8 mouse cellular contexts compared by ENCODE assay signal in the genomic region with DNA sequence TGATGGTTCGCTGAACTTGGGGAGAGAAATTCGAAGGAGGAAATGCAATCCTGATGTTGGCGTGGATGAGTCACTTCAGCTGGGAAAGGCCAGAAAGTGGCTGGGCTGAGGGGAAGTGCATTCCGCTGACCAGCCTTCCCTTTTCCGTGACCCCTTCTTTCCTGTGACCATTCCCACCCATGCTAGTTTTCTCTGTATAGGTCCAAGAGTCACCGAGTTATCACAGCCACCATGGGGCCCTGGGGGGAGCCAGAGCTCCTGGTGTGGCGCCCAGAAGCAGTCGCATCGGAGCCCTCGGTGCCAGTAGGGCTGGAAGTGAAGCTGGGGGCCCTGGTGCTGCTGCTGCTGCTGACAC. TPM values are rescaled to one million over a fixed set of nuclear protein-coding genes. Genes with fewer than 3 reads are reported as not detected.
DNase-seq lines count a peak whose midpoint lies in the region; ATAC-seq and TF ChIP-seq lines count a peak whose summit lies in the region.

No protein-coding gene starts in this region.

- H3K4me1 ChIP-seq in MEL (ENCODE audit: control insufficient read depth in 1 of 2, insufficient read depth in 2 of 2, low read length in 2 of 2): peaks cover 7 to 10% of the 10 kb centered on the region in 2 experiments; a peak in 2 of 4 replicates
- peaks cover 15% of the 10 kb centered on the region for H3K4me1 ChIP-seq in hindbrain, embryonic 12.5 days
- H3K4me1 ChIP-seq in liver, postnatal 0 days (ENCODE audit: insufficient read depth): peaks cover 7% of the 10 kb centered on the region
- H3K4me1 ChIP-seq in neural tube, embryonic 15.5 days: peaks cover 32% of the 10 kb centered on the region

- no peak for TF ChIP-seq EP300 in MEL (IDR thresholded peaks at IDR 0.05; ENCODE audit: low read depth in 1 of 2, low read length in 2 of 2)
- TF ChIP-seq EP300 in liver, postnatal 0 days (IDR thresholded peaks at IDR 0.05; ENCODE audit: low read depth): no peak

- H3K4me2 ChIP-seq in hindbrain, embryonic 12.5 days (replicated peaks): peak overlapping the region; percentile 68
- peak overlapping the region; percentile 84 for H3K4me2 ChIP-seq in liver, postnatal 0 days (ENCODE audit: low read depth, low read length)
- peak overlapping the region; percentile 88 for H3K4me2 ChIP-seq in neural tube, embryonic 15.5 days

- peaks cover 0 to 7% of the 10 kb centered on the region in 2 experiments; a peak in 2 of 4 replicates for H3K36me3 ChIP-seq in MEL (ENCODE audit: control insufficient read depth in 1 of 2, insufficient read depth in 2 of 2, low read length in 2 of 2)
- peaks cover 12% of the 10 kb centered on the region for H3K36me3 ChIP-seq in hindbrain, embryonic 12.5 days
- peaks cover 12% of the 10 kb centered on the region for H3K36me3 ChIP-seq in liver, postnatal 0 days (replicated peaks; ENCODE audit: insufficient read depth, low read length)
- peaks cover 10% of the 10 kb centered on the region; the same call in 1 of the 2 replicates for H3K36me3 ChIP-seq in neural tube, embryonic 15.5 days

- H3K9ac ChIP-seq in MEL (ENCODE audit: control insufficient read depth, low read depth, low read length, poor library complexity, severe bottlenecking): peak overlapping the region; percentile 78
- H3K9ac ChIP-seq in hindbrain, embryonic 12.5 days: peak overlapping the region; percentile 84
- peak overlapping the region; percentile 70 for H3K9ac ChIP-seq in liver, postnatal 0 days (replicated peaks)
- peak overlapping the region; percentile 81 for H3K9ac ChIP-seq in neural tube, embryonic 15.5 days (replicated peaks)

- H3K27ac ChIP-seq in MEL (ENCODE audit: control insufficient read depth, low read depth, low read length): no peak overlapping the region
- peak overlapping the region; percentile 87; the same call in 1 of the 2 replicates for H3K27ac ChIP-seq in hindbrain, embryonic 12.5 days
- peak overlapping the region; percentile 91 for H3K27ac ChIP-seq in liver, postnatal 0 days (ENCODE audit: low read depth)
- H3K27ac ChIP-seq in neural tube, embryonic 15.5 days (replicated peaks): peak overlapping the region; percentile 81

- H3K27me3 ChIP-seq in MEL (ENCODE audit: control insufficient read depth in 1 of 2, insufficient read depth in 2 of 2, low read length in 2 of 2): no peaks in the 10 kb centered on the region
- H3K27me3 ChIP-seq in hindbrain, embryonic 12.5 days: no peaks in the 10 kb centered on the region
- H3K27me3 ChIP-seq in liver, postnatal 0 days (ENCODE audit: insufficient read depth, low read length): no peaks in the 10 kb centered on the region
- no peaks in the 10 kb centered on the region for H3K27me3 ChIP-seq in neural tube, embryonic 15.5 days (replicated peaks)

- no peak for TF ChIP-seq RAD21 in MEL (IDR thresholded peaks at IDR 0.05; ENCODE audit: low read depth, low read length)

- no peak for TF ChIP-seq POLR2A in MEL (IDR thresholded peaks at IDR 0.05; ENCODE audit: control insufficient read depth in 1 of 2, insufficient read depth in 1 of 2, low read depth in 1 of 2, low read length in 2 of 2, poor library complexity in 1 of 2)

- WGBS in hindbrain, embryonic 12.5 days: 7% methylated on average over 10 of the region's 10 CpGs
- 1% methylated on average over 9 of the region's 10 CpGs for WGBS in liver, postnatal 0 days (ENCODE audit: insufficient replicate concordance)
- 11% methylated on average over 10 of the region's 10 CpGs for WGBS in neural tube, embryonic 15.5 days

- peak; percentile 62 for DNase-seq in cerebellum, adult 9-11 months
- DNase-seq in cerebellum, adult 11 months: no peak
- DNase-seq in MEL (ENCODE audit: low read depth, low spot score): no peak
- DNase-seq in fibroblast of lung, adult 2 months (ENCODE audit: low read depth): peak; percentile 51
- DNase-seq in liver, postnatal 0 days: peak; percentile 51
- no peak for DNase-seq in layer of hippocampus, postnatal 14 days (ENCODE audit: low spot score in 2 of 2)

- no peak for TF ChIP-seq CTCF in MEL (IDR thresholded peaks at IDR 0.05 in 2 of 3, conservative IDR thresholded peaks at IDR 0.05 in 1 of 3; ENCODE audit: control insufficient read depth in 1 of 3, insufficient read depth in 1 of 3, low read depth in 2 of 3, low read length in 3 of 3, poor library complexity in 1 of 3, severe bottlenecking in 1 of 3)
- TF ChIP-seq CTCF in liver, postnatal 0 days (IDR thresholded peaks at IDR 0.05; ENCODE audit: low read depth): no peak

- no peak for ATAC-seq in hindbrain, embryonic 12.5 days (ENCODE audit: low FRiP score)
- ATAC-seq in liver, postnatal 0 days: peak; percentile 21
- no peak for ATAC-seq in neural tube, embryonic 15.5 days (ENCODE audit: low FRiP score)

- peak overlapping the region; percentile 72 to 98 for H3K4me3 ChIP-seq in MEL (ENCODE audit: control insufficient read depth in 1 of 2, insufficient read depth in 1 of 2, low read depth in 2 of 2, low read length in 2 of 2)
- peak overlapping the region; percentile 74 for H3K4me3 ChIP-seq in hindbrain, embryonic 12.5 days
- H3K4me3 ChIP-seq in liver, postnatal 0 days (ENCODE audit: low read depth, low read length): peak overlapping the region; percentile 61
- peak overlapping the region; percentile 79 for H3K4me3 ChIP-seq in neural tube, embryonic 15.5 days (replicated peaks)

- no peaks in the 10 kb centered on the region for H3K9me3 ChIP-seq in MEL (replicated peaks; ENCODE audit: insufficient read depth, low read length)
- no peaks in the 10 kb centered on the region for H3K9me3 ChIP-seq in hindbrain, embryonic 12.5 days (replicated peaks)
- H3K9me3 ChIP-seq in liver, postnatal 0 days (ENCODE audit: low read length): no peaks in the 10 kb centered on the region
- H3K9me3 ChIP-seq in neural tube, embryonic 15.5 days (replicated peaks): no peaks in the 10 kb centered on the region

- H3K79me2 ChIP-seq in MEL (ENCODE audit: control insufficient read depth, insufficient read depth, low read length, poor library complexity): peaks cover 7% of the 10 kb centered on the region

TF ChIP-seq in MEL, 35 proteins besides CTCF, POLR2A, EP300 and RAD21 (continues in another document):
- no peak for TF ChIP-seq USF2 (IDR thresholded peaks at IDR 0.05; ENCODE audit: borderline replicate concordance in 1 of 2, insufficient read depth in 1 of 2, low read depth in 1 of 2, low read length in 2 of 2)
- TF ChIP-seq E2F4 (IDR thresholded peaks at IDR 0.05; ENCODE audit: borderline replicate concordance, low read depth, low read length): no peak
- no peak for TF ChIP-seq MAX (IDR thresholded peaks at IDR 0.05; ENCODE audit: low read length)
- no peak for TF ChIP-seq POLR2AphosphoS5 (IDR thresholded peaks at IDR 0.05; ENCODE audit: borderline replicate concordance, low read depth, low read length)
- TF ChIP-seq KAT2A (conservative IDR thresholded peaks at IDR 0.05; ENCODE audit: low read depth, low read length): no peak
- TF ChIP-seq TAL1 (IDR thresholded peaks at IDR 0.05; ENCODE audit: low read length): no peak
- no peak for TF ChIP-seq TCF12 (IDR thresholded peaks at IDR 0.05; ENCODE audit: low read depth, low read length)

RNA-seq across cellular contexts. Expression of a gene that starts 0.8 kb away (rescaled TPM):
- 47.2 and 58.5 TPM in 2 replicates for total RNA-seq in MEL (2012; rRNA removed)
- 10 to 100 TPM; 61.7 to 80.5 TPM for polyA plus RNA-seq in MEL (2012; ENCODE audit: insufficient read depth in 1 of 2, insufficient read length in 2 of 2, low read depth in 1 of 2, low replicate concordance in 2 of 2, missing spikeins in 1 of 2)
- 46.8 and 46.9 TPM in 2 replicates for polyA plus RNA-seq in hindbrain, embryonic 12.5 days (2016; fragmentation: Nextera tagmentation; extraction: Ambion mirVana)
- polyA plus RNA-seq in liver, postnatal 0 days (2015; fragmentation: Nextera tagmentation; extraction: Ambion mirVana): 41.7 and 54.0 TPM in 2 replicates
- polyA plus RNA-seq in neural tube, embryonic 15.5 days (2015; fragmentation: Nextera tagmentation; extraction: Ambion mirVana): 49.3 and 56.0 TPM in 2 replicates
- 10 to 100 TPM; 48.8 to 53.3 TPM for total RNA-seq in layer of hippocampus, postnatal 14 days (2021)

RNA-seq across cellular contexts. Expression of a gene that starts 5.2 kb away (rescaled TPM):
- total RNA-seq in MEL (2012; rRNA removed): 7.1 and 7.6 TPM in 2 replicates
- polyA plus RNA-seq in MEL (2012; ENCODE audit: insufficient read depth in 1 of 2, insufficient read length in 2 of 2, low read depth in 1 of 2, low replicate concordance in 2 of 2, missing spikeins in 1 of 2): 10 to 100 TPM in 1 of 2 experiments, not detected in 1; 66.9 TPM
- polyA plus RNA-seq in hindbrain, embryonic 12.5 days (2016; fragmentation: Nextera tagmentation; extraction: Ambion mirVana): 20.5 and 25.8 TPM in 2 replicates
- 6.6 and 7.9 TPM in 2 replicates for polyA plus RNA-seq in liver, postnatal 0 days (2015; fragmentation: Nextera tagmentation; extraction: Ambion mirVana)
- 20.7 and 28.1 TPM in 2 replicates for polyA plus RNA-seq in neural tube, embryonic 15.5 days (2015; fragmentation: Nextera tagmentation; extraction: Ambion mirVana)
- 10 to 100 TPM; 32.4 to 33.6 TPM for total RNA-seq in layer of hippocampus, postnatal 14 days (2021)

RNA-seq across cellular contexts. Expression of a gene that starts 5.4 kb away (rescaled TPM):
- total RNA-seq in MEL (2012; rRNA removed): 0.08 TPM in 1 of 2 replicates, not detected in the other
- polyA plus RNA-seq in MEL (2012; ENCODE audit: insufficient read depth in 1 of 2, insufficient read length in 2 of 2, low read depth in 1 of 2, low replicate concordance in 2 of 2, missing spikeins in 1 of 2): under 1 TPM in 1 of 2 experiments, not detected in 1; 0.07 TPM
- 4.8 and 5.3 TPM in 2 replicates for polyA plus RNA-seq in hindbrain, embryonic 12.5 days (2016; fragmentation: Nextera tagmentation; extraction: Ambion mirVana)
- polyA plus RNA-seq in liver, postnatal 0 days (2015; fragmentation: Nextera tagmentation; extraction: Ambion mirVana): 0.15 and 0.41 TPM in 2 replicates
- 0.82 and 2.2 TPM in 2 replicates for polyA plus RNA-seq in neural tube, embryonic 15.5 days (2015; fragmentation: Nextera tagmentation; extraction: Ambion mirVana)
- not detected for total RNA-seq in layer of hippocampus, postnatal 14 days (2021)

RNA-seq across cellular contexts. Expression of a gene that starts 16.3 kb away (rescaled TPM):
- 10.3 and 11.6 TPM in 2 replicates for total RNA-seq in MEL (2012; rRNA removed)
- 10 to 100 TPM in 1 of 2 experiments, not detected in 1; 27.1 TPM for polyA plus RNA-seq in MEL (2012; ENCODE audit: insufficient read depth in 1 of 2, insufficient read length in 2 of 2, low read depth in 1 of 2, low replicate concordance in 2 of 2, missing spikeins in 1 of 2)
- polyA plus RNA-seq in hindbrain, embryonic 12.5 days (2016; fragmentation: Nextera tagmentation; extraction: Ambion mirVana): 6.2 and 6.7 TPM in 2 replicates
- 2.0 TPM in 2 replicates for polyA plus RNA-seq in liver, postnatal 0 days (2015; fragmentation: Nextera tagmentation; extraction: Ambion mirVana)
- 7.3 and 9.0 TPM in 2 replicates for polyA plus RNA-seq in neural tube, embryonic 15.5 days (2015; fragmentation: Nextera tagmentation; extraction: Ambion mirVana)
- 10 to 100 TPM; 22.4 to 24.4 TPM for total RNA-seq in layer of hippocampus, postnatal 14 days (2021)

RNA-seq across cellular contexts. Expression of a gene that starts 17.3 kb away (rescaled TPM):
- 76.0 and 107 TPM in 2 replicates for total RNA-seq in MEL (2012; rRNA removed)
- 100 to 1,000 TPM in 1 of 2 experiments, not detected in 1; 103 TPM for polyA plus RNA-seq in MEL (2012; ENCODE audit: insufficient read depth in 1 of 2, insufficient read length in 2 of 2, low read depth in 1 of 2, low replicate concordance in 2 of 2, missing spikeins in 1 of 2)
- polyA plus RNA-seq in hindbrain, embryonic 12.5 days (2016; fragmentation: Nextera tagmentation; extraction: Ambion mirVana): 81.7 and 94.8 TPM in 2 replicates
- 68.7 and 74.3 TPM in 2 replicates for polyA plus RNA-seq in liver, postnatal 0 days (2015; fragmentation: Nextera tagmentation; extraction: Ambion mirVana)
- polyA plus RNA-seq in neural tube, embryonic 15.5 days (2015; fragmentation: Nextera tagmentation; extraction: Ambion mirVana): 93.0 and 93.3 TPM in 2 replicates
- 10 to 100 TPM; 44.7 to 46.4 TPM for total RNA-seq in layer of hippocampus, postnatal 14 days (2021)

Comparison
In these comparisons a context has a peak if more than half of its experiments do, and no peak if none do; other contexts are left out.
1. DNase-seq: peak in cerebellum, adult 9-11 months (single experiment), fibroblast of lung, adult 2 months (single experiment) and liver, postnatal 0 days (single experiment); none in cerebellum, adult 11 months (single experiment), MEL (single experiment) and layer of hippocampus, postnatal 14 days (0 of 2).
2. Peak in every context shown above with its lines, with median percentiles within 50 percentile points of each other: H3K4me3 ChIP-seq, H3K9ac ChIP-seq and H3K4me2 ChIP-seq.